Mouse (Mus musculus) liver, embryonic 14 days (tissue): Measurements from ENCODE around the gene Vmn2r20. TPM values are rescaled to one million over a fixed set of nuclear protein-coding genes. Genes with fewer than 3 reads are reported as not detected.

Experiments
- polyA plus RNA-seq: library from polyadenylated mRNA; depleted of rRNA; stranded (reverse); fragments of >200 nt; gene quantifications from 2 replicates; pipeline ENCODE4 v1.2.3, GENCODE M21; 2012; rRNA removed

Gene Vmn2r20
- under 0.01 TPM in 2 replicates for polyA plus RNA-seq

GRCm38 (mm10) chr6:123418016-123418415, at the start of gene Vmn2r20:
Vmn2r20 (minus strand) TSS chr6:123418116.

Other genes starting within 250 kb of the Vmn2r20 start
- 0.09 and 0.12 TPM in 2 replicates for gene Clec4b2, start 245.2 kb downstream of the Vmn2r20 start, polyA plus RNA-seq
- 5.4 and 7.8 TPM in 2 replicates for gene Clec4n, start 188.3 kb downstream of the Vmn2r20 start, polyA plus RNA-seq
- 0.44 and 0.51 TPM in 2 replicates for gene Clec4d, start 156.0 kb downstream of the Vmn2r20 start, polyA plus RNA-seq
- 0.48 TPM in 2 replicates for gene Clec4e, start 128.2 kb downstream of the Vmn2r20 start, polyA plus RNA-seq
- gene Vmn2r19, start 109.8 kb downstream of the Vmn2r20 start, polyA plus RNA-seq = not detected in 2 replicates
- not detected in 2 replicates for gene Vmn2r21, start 115.3 kb upstream of the Vmn2r20 start, polyA plus RNA-seq
- gene Vmn2r22, start 232.6 kb upstream of the Vmn2r20 start, polyA plus RNA-seq = not detected in 2 replicates